Mouse (Mus musculus): ENCODE data around the gene Kit.

DNA sequence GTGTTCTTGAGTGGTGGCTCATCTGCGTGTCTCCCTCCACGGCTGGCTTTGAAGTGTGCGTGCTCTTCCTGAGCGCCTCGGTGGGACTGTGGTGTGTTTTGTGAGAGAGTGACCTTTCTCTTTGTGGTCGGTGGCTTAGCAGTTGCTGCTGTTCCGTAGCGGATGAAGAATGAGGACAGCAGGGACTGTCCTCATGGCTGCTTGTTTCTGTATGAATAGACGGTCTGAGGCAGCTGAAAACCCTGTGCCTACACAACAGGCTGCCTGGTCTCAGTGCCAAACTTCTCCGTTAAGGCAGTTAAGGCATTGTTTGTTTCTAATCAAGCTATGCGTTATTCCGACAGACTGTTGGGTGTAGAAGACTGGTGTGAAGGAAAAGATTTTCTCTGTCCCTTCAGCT lies 87.8 kb downstream of the Kit start:
- TF ChIP-seq CTCF (IDR thresholded peaks at IDR 0.05; ENCODE audit: borderline replicate concordance, control insufficient read depth, extremely low read depth, insufficient read depth, low read length, poor library complexity) (no peak), POLR2A (IDR thresholded peaks at IDR 0.05; ENCODE audit: control insufficient read depth, extremely low read depth, insufficient read depth, low read length, poor library complexity) (no peak)

Data from thymus, adult 2 months (tissue).